Mouse (Mus musculus): ENCODE results near the gene Rhbdl2.

GRCm38 (mm10) chr4:123819093-123819610 is 31.5 kb downstream of the Rhbdl2 start:
- TF ChIP-seq POLR2A (IDR thresholded peaks at IDR 0.05; ENCODE audit: borderline replicate concordance, extremely low read depth, low read depth, low read length) (no peak), CTCF (IDR thresholded peaks at IDR 0.05; ENCODE audit: insufficient read depth, low read length) (peak; percentile 52; the same call in 1 of the 2 replicates)
